Mouse (Mus musculus): ENCODE results near the gene Actn1.

The Actn1 gene

GRCm38 (mm10) chr12:80226101-80226500 lies 34.1 kb downstream of the Actn1 start:
- DNase-seq, result no peak

- no peak for DNase-seq
Measured at GRCm38 (mm10) chr12:80224241-80224731, 35.9 kb downstream of the Actn1 start.

GRCm38 (mm10) chr12:80223511-80223910 lies 36.7 kb downstream of the Actn1 start:
- peak; percentile 17 to 22 for DNase-seq

GRCm38 (mm10) chr12:80222473-80222872 lies 37.7 kb downstream of the Actn1 start:
- no peak for DNase-seq

GRCm38 (mm10) chr12:80220260-80221038 lies 39.7 kb downstream of the Actn1 start:
- no peak for DNase-seq

- no peak for DNase-seq
Measured at GRCm38 (mm10) chr12:80218784-80219183, 41.4 kb downstream of the Actn1 start.

GRCm38 (mm10) chr12:80218045-80218611 lies 42.0 kb downstream of the Actn1 start:
- DNase-seq, result no peak

- DNase-seq, result no peak
Measured at GRCm38 (mm10) chr12:80217049-80217448, 43.1 kb downstream of the Actn1 start.

GRCm38 (mm10) chr12:80216258-80216881 lies 43.8 kb downstream of the Actn1 start:
- no peak for DNase-seq

- no peak for DNase-seq
Measured at GRCm38 (mm10) chr12:80213810-80214209, 46.4 kb downstream of the Actn1 start.

GRCm38 (mm10) chr12:80213263-80213662 lies 46.9 kb downstream of the Actn1 start:
- no peak for DNase-seq

- no peak for DNase-seq
Measured at GRCm38 (mm10) chr12:80210791-80211612, 49.2 kb downstream of the Actn1 start.

- no peak for DNase-seq
Measured at GRCm38 (mm10) chr12:80209914-80210313, 50.3 kb downstream of the Actn1 start.

GRCm38 (mm10) chr12:80208126-80208820 lies 51.9 kb downstream of the Actn1 start:
- DNase-seq, result no peak

GRCm38 (mm10) chr12:80203284-80203683 lies 56.9 kb downstream of the Actn1 start:
- DNase-seq, result no peak

- DNase-seq, result no peak
Measured at GRCm38 (mm10) chr12:80199738-80200137, 60.4 kb downstream of the Actn1 start.

GRCm38 (mm10) chr12:80198487-80198886 lies 61.7 kb downstream of the Actn1 start:
- peak; percentile 41 to 62 for DNase-seq

GRCm38 (mm10) chr12:80197343-80197742 lies 62.8 kb downstream of the Actn1 start:
- DNase-seq, result peak; percentile 51 to 53

- no peak for DNase-seq
Measured at GRCm38 (mm10) chr12:80191806-80192205, 68.4 kb downstream of the Actn1 start.

GRCm38 (mm10) chr12:80191371-80191770 lies 68.8 kb downstream of the Actn1 start:
- no peak for DNase-seq

GRCm38 (mm10) chr12:80190915-80191314 lies 69.3 kb downstream of the Actn1 start:
- no peak for DNase-seq

- DNase-seq, result no peak
Measured at GRCm38 (mm10) chr12:80184041-80184440, 76.1 kb downstream of the Actn1 start.
